Mouse (Mus musculus) embryo, embryonic 10.5 days (tissue): ENCODE data around the gene Asap2.
A peak's percentile ranks its signal among the peaks of the same experiment; 100 is the strongest.

Source experiments
- DNase-seq: peaks from one replicate; pipeline ENCODE4 v3.0.0-alpha.2; 2015; ENCODE audit warnings: low spot score

Gene Asap2

DNA sequence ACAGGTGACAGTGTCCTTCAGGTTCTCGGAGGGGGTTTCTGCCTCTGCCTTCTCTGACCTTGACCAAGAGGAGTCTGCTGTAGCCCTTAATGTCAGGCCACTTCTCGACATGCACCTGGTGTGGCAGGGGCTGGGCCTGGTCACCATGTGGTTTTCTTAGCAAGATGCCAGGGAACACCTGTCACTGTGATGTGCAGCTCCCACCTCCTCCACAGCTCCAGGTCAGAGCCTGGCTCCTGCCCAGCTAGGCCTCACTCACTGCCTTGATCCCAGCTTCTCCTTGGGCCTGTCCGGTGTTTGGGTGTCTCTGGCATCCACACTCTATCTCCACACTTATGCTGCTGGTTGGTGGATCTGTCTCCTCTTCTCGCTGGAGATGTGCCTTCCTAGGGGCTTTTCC lies 142.8 kb downstream of the Asap2 start:
- no peak for DNase-seq

DNA sequence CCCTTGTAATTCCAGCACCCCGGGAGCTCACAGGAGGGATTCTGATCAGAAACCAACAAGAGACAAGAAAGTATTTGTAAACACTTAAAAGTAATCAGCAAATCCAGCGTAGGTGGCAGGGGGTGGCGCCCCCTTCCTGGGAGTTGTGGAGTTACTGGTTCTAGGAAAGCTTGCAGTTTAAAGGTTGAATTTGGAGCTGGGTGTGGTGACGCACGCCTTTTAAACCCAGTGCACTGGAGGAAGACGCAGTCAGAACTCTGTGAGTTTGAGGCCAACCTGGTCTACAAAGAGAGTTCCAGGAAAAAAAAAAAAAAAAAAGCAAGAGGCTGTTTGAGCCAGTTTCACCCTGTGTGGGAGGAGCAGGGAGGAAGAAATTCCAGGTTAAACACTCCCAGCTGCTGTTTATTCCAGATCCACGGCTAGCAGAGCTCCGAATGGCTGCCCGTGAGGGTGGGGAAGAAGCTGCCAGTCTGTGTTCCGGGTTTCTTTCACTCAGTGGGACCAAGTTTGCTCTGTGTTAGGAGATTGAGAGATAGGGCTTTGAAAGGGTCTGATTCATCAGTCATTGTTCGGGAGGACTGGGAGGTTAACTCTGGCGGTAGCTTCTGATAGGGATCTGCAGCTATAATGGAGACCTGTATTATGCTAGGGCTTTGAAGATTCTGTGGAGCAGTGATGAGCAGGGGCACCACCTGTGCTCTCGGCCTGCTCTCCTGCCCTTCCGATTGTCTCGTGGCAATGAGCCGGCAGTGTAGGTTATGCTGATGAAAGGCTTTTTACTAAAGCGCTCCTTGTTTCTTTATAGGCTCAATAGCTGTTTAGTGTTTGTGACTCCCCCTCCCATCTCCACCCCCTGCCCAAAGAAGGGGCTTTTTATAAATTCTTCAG lies 144.0 kb downstream of the Asap2 start:
- peak; percentile 37 for DNase-seq

DNA sequence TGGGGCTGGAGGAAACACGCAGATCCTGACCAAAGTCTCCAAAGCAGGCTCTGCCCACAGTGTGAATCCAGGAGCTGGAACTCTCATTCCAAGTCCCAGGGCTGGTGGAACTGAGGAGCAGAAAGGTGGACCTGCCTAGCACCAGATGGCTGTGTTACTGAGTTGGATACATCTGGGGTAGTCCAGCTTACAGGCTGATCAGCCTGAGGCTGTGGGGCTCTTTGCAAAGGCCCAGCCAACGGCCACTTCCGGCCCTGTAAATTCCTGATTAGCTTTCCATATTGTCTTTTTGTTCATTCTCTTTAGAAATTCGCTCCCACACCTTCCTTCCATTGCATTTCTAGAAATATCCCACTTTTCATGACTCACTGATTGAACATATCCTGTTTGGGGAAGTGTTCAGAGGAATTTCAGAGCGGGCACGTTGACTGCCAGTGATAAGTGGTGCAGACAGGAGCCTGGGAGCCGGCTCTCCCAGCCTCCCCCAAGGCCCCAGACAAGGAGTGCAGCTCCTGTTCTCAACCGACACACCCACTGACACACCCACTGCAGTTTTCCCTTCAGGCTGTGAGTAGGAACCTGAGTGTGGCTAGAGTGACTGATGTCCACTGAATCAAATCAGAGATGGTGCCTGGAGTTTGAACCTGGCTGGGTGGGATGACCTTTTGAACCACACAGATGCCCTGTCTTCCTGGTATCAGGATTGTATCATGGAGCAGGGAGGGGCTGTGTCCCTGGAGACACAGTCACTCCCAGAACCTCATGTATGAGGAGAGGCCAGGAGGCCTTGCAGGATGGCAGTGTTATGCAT lies 145.6 kb downstream of the Asap2 start:
- no peak for DNase-seq

DNA sequence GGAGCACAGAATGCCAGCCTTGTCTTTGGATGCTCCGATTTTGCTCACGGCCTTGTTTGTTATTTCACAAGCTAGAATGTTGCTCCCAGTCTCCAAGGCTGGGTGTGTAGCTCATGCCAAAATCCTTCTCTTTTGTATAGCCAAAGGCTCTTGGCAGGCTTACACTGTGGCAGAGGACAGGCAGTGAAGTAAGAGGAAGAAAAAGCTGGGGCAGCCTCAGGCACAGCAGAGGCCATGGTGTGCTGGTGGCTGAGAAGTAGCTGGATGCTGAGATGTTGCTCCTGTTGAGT lies 146.1 kb downstream of the Asap2 start:
- DNase-seq, result no peak

DNA sequence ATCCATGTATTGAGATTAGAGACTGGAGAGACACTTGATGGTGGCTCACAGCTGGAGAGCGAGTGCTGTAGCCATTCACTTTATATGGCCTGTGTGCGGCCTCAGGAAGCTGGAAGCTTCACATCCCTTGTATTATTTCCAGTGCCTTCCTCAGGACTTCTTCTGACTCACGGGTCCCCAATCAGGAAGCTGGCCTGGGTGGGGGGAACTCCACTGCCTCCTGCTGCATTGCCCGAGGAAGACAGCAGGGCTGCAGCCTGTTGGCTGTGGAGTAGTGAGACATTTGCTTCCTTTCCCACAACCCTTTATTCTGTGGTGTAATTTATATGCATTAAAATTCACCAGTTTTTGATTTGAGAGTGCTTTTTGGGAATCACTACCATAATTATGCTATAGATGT lies 149.3 kb downstream of the Asap2 start:
- DNase-seq, result no peak

DNA sequence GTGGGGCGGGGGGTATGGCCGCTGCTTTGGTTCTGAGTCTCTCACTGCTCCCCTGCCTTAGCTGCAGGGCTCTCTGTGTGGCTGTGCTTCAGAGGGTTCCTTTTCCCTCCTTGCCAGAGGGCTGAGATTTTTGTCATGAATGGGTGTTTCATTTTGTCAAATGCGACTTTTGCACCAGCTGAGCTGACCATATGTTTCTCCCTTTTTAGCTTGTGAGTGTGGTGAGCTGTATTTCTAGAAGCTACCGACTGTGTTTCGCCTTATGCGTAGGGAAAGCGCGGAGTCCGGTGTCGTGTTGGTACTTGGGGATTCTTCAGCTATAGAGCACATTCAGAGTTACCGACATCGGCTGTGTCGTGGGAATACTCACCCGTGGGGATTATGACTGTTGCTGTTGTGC lies 149.9 kb downstream of the Asap2 start:
- DNase-seq, result no peak

DNA sequence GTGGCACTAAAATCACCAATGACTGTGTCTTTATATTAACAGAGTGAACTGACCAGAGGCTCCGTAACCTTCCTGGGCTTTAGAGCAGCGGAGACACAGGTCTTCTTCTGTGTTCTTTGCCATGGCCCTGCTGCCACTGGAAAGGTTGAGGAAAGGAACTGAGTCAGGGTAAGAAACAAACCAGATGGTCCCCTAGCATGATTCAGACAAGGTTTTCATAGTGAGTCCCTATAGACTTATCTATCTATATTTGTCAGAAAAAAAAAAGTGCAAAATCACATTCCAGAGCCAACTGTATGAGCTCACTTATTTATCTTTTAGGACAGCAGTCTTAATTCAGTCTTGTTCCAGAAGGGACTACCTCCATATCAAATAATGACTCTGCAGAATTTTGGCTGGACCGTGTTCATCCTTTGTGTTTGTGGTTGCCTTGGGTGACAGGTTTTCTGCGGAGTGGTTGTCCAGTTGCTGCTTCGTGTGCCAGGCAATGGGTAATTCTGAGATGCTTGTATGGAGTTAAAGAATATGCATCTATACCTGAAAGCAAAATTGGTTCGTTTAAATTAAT lies 150.6 kb downstream of the Asap2 start:
- no peak for DNase-seq

DNA sequence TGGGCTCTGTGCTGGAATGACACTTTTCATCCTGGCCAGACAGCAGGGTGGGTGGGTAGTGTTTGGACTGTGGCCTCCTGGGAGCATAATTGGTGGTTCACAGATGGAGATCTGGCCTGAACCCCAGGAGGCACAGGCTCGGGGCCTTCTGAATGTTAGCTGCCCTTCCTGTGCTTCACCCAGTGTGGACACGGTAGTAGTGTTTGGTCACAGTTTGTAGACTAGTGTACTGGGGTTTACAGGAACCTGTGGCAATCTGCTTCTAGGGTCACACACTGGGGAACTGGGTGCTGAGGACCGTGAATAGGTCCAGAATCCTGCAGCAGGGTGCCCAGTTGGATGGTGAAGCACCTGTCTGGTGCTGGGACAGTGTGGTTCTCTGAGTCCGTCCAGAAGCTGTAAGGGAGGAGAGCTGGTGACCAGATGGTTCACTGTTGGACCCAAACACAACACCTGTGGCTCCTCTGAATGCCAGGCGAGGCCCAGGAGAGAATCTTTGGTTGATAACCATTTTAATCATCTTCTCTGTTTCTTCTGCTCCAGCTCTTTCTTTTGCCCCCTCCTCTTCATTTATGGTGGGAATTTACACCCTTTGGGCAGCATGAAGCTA lies 151.5 kb downstream of the Asap2 start:
- no peak for DNase-seq

DNA sequence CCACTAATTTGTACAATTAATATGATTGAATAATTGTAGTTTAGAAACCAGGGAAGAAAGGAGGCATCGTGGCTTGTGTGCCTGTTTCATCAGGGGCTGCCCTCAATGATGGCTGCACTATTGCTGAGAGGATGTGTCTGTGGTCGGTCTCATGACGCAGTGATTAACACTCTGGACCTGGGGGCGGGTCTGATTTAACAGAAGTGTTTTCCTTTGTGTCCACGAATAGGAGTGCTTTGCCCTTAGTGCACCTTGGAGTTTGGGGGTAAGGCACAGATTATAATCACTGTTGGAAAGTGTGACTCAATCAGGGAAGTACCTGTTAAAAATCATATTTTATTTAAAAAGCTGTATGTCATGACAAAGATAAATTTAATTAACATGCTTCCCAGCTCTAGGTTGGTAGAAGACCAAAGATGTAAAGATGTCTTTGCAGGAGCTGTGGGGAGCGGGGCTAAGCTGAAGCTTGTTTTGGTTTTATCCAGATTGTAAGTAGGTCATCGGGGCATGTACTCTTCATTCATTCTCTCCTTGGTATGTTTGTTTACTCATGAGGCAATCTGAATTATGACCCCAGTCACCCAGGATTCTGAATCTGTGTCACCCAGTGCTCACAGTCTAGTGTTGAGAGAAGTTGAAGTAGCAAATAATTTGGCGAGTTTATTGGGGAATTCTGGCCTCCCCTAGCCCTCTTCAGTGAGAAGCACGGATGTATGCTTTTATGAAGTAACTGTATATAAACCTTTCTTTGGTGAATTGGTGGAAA lies 152.4 kb downstream of the Asap2 start:
- no peak for DNase-seq

DNA sequence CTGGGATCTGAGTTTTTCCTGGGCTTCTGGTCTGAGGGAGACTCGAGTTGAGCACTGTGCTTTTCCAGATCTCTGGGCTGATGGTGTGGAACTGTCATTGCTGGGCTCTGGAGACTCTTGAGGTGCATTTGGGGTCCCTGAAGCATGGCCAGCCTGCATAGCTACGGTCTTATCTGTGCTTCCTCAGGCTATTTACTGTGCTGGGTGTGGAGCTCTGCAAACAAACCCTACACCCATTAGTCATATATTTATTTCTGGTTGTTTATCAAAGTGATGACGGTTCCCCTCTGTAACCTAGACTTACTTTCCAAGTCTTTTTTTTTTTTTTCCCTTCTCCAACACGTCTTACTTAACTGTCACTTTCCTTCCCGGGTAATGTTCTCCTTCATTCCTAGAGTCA lies 154.3 kb downstream of the Asap2 start:
- DNase-seq, result no peak

DNA sequence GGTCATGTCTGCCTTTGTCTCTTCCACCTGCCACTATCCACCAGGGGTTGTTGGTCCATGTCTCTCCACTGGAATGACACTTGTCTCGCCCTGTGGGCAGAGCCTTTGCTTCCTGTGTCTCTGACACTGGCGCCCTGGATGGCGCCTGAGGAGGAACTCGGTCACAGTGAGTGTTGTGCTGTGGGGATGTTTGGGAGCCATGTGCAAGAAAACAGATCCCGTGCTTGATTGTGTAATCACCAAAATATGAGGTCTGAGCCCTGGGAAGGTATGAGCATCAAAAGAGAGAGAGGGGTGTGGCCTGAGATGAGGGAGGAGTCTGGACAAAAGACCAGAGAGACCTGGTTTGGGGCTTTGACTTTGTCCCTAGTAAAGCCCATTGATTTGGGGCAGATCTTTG lies 154.8 kb downstream of the Asap2 start:
- no peak for DNase-seq

DNA sequence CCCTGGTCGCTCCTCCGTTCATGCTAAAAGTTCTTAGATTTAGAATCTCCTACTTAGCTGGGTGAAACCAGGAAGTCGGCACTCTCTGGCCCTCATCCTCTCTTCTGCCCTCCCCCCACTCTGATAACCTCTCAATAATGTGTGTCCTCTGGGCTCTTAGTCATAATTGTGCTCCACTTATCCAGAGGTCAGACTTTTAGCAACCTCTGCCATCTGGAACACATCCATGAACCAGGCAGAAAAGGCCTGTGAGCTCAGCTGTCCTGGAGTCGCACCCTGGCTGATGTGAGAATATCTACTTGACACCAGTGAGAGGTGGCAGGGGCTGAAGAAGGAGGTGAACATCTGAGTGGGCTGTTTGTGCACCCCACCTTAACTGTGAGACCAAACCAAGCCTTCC lies 156.6 kb downstream of the Asap2 start:
- peak; percentile 43 for DNase-seq

DNA sequence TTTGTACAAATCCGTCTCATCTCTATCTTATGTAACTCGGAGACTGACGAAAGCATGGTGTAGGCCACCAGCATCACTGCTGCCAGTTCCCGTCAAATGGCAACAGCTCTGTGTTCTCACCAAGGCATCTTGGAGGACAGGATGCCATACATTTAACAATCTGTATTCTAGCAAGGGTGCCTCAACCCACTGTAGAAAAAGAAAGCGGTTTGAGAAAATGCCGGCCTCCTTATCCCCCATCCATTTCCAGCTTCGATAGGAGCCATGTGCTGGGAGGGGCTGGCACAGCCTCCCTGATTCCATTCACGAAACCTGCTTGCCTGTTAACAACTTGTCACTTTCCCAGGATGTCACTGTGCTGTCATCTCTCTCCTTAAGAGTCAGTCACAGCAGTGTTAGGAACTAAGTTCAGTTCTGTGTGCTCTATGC lies 163.0 kb downstream of the Asap2 start:
- no peak for DNase-seq

DNA sequence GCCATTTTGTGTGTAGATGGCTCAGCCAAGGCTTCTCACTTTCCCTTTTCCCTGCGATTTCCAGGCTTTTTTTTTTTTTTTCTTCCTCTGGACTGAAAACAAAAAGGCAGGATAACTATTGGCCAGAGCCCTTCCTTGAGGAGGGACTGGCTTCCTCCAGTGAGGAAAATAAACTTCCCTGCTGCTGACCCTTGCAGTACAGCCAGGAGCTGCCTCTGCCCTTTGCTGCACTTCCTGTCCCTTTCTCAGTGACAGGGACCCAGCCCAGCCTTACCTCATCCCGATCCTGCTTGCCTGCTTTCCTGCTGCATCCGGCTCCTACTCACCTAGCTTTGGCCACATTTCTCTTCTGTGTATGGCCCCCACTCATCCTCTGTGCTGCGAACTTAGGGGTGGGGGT lies 164.8 kb downstream of the Asap2 start:
- DNase-seq, result no peak

DNA sequence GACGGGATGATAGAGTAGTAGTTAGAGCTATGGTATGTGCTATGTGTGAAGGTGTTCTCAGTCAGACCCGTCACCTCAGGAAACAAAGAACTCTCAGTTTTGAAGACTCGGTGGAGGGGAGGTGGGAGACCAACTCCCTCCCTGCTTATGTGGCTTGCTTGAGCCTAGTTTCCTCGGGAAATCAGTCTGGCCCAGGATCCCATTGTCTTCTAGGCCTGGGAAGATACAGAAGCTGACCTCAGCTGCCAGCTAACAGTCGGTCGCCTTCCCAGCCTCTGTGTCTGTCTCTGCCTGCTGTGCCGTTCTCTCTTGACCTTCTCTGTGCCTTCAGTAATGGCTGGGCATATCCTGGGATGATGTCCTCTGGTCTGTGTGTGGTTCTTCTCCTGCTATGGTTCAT lies 169.0 kb downstream of the Asap2 start:
- no peak for DNase-seq

DNA sequence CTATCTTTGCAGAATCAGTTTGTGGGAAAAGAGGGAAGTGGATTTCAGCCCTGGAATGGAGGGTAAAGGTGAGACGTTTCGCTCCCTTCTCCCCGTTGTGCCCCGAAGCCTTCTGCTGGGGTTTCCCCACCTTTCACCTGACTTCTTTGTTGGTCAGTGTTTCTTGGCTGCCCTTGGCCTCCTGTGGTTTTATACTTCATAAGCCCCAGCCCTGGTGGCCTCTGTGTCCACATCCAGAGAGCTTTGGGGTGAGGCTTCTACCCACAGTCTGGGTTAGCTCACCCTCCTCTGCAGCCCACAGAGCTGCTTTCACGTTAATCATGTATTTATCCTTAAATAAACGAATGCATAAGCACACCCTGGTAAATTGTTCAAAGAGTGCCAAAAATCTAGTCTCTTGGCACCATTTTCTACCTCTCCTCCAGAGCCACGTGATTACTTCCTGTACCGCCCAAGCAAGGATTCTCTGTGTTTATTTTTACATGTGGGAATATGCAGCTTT lies 170.1 kb downstream of the Asap2 start:
- DNase-seq, result no peak

DNA sequence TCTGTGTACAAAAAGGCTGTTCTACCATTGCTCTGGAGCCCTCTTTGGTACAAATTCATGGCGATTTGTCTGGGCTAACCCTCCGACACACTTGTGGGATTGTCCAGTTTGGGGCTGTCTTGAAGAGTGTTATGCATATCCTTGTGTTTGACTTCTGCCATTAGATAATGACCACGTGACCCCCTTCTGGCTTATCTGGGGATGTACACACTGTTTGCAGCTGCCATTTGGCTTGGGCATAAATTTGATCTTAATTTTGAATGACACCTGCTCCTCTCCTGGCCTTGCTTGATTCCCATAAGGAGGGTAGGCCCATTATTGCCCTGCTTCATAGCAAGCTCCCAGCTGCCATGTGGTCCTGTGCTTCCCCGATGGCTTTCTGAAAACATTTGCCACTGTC lies 171.6 kb downstream of the Asap2 start:
- no peak for DNase-seq

DNA sequence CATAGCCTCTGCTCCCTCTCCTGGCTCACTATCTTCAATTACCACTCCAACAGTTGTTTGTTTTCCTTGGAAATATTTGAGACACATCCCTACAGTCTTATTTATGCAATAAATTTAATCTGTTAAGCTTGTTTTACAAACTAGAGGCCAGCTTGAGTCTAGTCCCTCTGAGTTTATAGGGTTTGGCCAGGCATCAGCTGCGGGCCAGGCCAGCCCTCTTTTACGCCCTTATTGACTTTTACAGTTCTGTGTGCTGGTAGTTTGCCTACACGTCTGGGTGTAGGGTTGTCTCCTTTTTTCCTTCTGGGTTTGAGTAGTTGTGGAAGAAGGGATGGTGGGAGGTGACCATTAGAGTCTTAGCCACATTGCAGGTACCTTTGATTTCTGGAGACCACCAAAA lies 173.4 kb downstream of the Asap2 start:
- no peak for DNase-seq

DNA sequence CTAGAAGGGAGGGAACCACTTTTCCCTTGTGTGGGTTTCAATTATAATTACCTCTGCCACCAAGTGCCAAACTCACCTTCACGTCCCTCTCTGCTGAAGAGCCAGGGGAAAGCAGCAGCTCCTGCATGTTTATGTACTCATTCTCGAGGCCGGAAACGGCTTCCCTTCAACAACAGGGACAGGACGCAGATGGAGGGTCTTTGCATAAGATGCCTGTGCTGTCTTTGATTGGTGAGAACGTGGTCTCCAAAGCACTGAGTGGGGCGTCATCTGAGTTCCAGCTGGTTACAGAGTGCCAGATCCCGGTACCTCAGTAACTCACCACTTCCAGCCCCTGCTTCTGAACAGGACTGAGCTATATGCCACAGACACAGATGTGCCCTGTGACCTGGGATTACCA lies 174.0 kb downstream of the Asap2 start:
- DNase-seq, result peak; percentile 19

DNA sequence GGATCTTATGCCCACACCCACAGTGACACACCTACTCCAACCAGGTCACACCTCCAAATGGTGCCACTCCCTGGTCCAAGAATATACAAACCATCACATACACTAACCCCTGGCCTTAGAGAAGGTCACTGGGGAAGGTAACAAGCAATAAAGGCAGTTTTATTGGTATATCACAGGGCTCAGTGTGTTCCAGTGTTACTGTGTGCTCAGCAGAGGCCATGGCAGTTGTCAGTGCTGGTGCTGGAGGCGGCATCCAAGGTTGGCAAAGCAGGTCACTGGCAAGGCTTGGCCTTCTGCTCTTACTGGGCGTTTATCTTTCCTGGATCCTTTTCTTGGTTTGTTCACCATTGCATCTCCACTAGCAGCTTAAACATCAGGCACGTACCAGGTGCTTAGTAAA lies 174.9 kb downstream of the Asap2 start:
- DNase-seq, result no peak

DNA sequence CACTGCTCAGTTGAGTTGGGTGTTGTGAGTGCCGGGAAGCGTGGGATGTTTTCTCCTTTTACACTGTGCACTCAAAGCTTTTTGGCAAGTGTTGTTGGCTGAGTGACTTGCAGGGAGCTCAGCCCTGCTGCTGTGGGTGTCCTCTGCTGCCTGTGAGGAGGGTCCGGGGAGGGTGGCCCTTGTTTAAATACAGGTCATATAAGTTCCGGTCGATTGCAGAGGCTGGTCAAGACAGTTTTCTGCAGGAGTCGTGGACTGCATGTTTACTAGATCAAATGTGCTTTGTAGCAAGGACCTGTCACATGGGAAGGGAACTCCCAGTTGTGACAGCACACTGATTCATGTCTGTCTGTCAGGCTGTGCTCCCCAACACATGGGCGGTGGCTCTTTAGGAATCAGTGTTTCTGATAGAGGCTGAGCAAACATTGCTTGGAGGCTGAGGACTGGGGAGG lies 175.7 kb downstream of the Asap2 start:
- no peak for DNase-seq
